Mouse (Mus musculus) neural tube, embryonic 11.5 days (tissue): ENCODE results near the gene AI413582. TPM values are rescaled to one million over a fixed set of nuclear protein-coding genes. Genes with fewer than 3 reads are reported as not detected.

ENCODE experiments used
- ATAC-seq: fragments of 200-750 bp; cut with Nextera tagmentation; 2 replicates; pipeline ENCODE4 v1.8.0; 2017; ENCODE audit warnings: moderate number of reproducible peaks, mild to moderate bottlenecking, moderate TSS enrichment, moderate library complexity; ENCODE audit not compliant: insufficient read depth, low FRiP score, low TSS enrichment
- DNase-seq: peaks from one replicate; pipeline ENCODE4 v3.0.0-alpha.2; 2015; ENCODE audit warnings: low spot score
- H3K27ac ChIP-seq: fragments of 300-500 bp; sonication (generic); 2 replicates; pipeline ENCODE4 v1.5.1; 2014; ENCODE audit warnings: low read depth, mild to moderate bottlenecking, low read length
- H3K27me3 ChIP-seq: fragments of 300-500 bp; sonication (generic); 2 replicates; pipeline ENCODE4 v1.6.1; 2014; ENCODE audit warnings: mild to moderate bottlenecking, low read length, mixed read lengths; ENCODE audit not compliant: control insufficient read depth, insufficient read depth
- H3K36me3 ChIP-seq: fragments of 300-500 bp; sonication (generic); 2 replicates; pipeline ENCODE4 v1.6.1; 2014; ENCODE audit warnings: mild to moderate bottlenecking, low read length, moderate library complexity, mixed read lengths; ENCODE audit not compliant: control insufficient read depth, insufficient read depth
- H3K4me1 ChIP-seq: fragments of 300-500 bp; sonication (generic); 2 replicates; pipeline ENCODE4 v1.6.1; 2014; ENCODE audit warnings: low read length, mixed read lengths; ENCODE audit not compliant: control insufficient read depth, insufficient read depth
- H3K4me2 ChIP-seq: fragments of 300-500 bp; sonication (generic); 2 replicates; pipeline ENCODE4 v1.6.1; 2014; ENCODE audit warnings: low read depth, mild to moderate bottlenecking, moderate library complexity
- H3K4me3 ChIP-seq: fragments of 300-500 bp; sonication (generic); 2 replicates; pipeline ENCODE4 v1.5.1; 2014; ENCODE audit warnings: low read depth, low read length
- H3K9ac ChIP-seq: fragments of 300-500 bp; sonication (generic); 2 replicates; pipeline ENCODE4 v1.6.1; 2014; ENCODE audit warnings: mild to moderate bottlenecking, low read length
- H3K9me3 ChIP-seq: fragments of 300-500 bp; sonication (generic); 2 replicates; pipeline ENCODE4 v1.6.1; 2016; ENCODE audit warnings: low read length; ENCODE audit not compliant: control insufficient read depth
- WGBS: fragments of 180-500 bp; shearing (Covaris S2); extraction: QIAGEN DNeasy Blood & Tissue Kit; methylation state at CpG from one replicate; pipeline ENCODE4 v1.1.7; 2014; 5-methylcytosine and 5-hydroxymethylcytosine counted together
- polyA plus RNA-seq: library from polyadenylated mRNA; unstranded; fragments of >200 nt; fragmentation: Nextera tagmentation; extraction: Ambion mirVana; gene quantifications from 2 replicates; pipeline ENCODE4 v1.2.1, GENCODE M21; 2014

Gene AI413582
- polyA plus RNA-seq, result 19.3 and 24.4 TPM in 2 replicates

DNA sequence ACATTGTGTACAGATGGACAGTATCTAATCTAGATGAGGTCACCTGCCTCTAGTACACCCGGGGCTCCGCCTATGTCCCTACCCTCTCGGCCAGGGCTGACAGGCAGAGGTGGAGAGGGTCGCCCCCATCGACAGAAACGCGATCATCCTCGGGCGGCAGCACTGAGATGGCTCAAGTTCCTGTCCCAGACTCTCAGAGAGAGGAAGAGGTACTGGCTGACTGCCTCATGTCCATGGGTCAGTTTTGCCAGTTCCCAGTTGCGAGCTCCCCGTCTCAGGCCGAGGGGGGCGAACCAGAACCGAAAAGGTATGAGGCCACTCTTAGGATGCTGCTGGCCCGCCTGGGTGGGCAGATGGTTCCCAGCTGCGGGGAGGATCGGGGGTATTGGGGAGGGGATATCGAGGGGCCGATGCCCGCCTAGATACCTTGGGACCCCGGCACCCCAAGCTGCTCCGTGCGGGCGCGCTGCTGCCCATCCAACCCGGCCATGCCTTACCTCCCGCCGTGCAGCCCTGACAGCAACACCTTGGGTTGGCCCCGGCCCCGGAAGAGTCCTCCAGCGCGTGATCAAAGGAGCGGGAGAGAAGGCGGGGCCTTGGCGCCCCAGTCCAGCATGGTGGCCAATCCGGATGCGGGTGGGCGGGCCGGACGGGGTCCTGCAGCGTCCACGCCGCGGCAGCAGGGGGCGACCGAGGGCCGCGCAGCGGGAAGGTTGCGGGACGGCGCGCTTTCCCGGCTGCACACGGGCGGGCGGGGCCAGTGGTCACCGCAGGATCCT, at the start of gene AI413582:
Gene AI413582 (minus strand): TSS at position 594 of the 779 bp plus-strand sequence.
- Histone ChIP-seq H3K4me2 (peak within 1 kb of the TSS; percentile 59), H3K9ac (peak within 1 kb of the TSS; percentile 69), H3K36me3 (0 out of 2 replicates have a peak, but pooled peaks cover 2% of the 10 kb centered on the region), H3K9me3 (no peaks in the 10 kb centered on the region), H3K27me3 (no peaks in the 10 kb centered on the region), H3K27ac (peak within 1 kb of the TSS; percentile 11; the same call in 1 of the 2 replicates), H3K4me1 (peaks cover 16% of the 10 kb centered on the region), H3K4me3 (peak within 1 kb of the TSS; percentile 40)
- ATAC-seq (peak; percentile 89), DNase-seq (peak; percentile 96)
- under 1% methylated on average over 58 of the region's 58 CpGs for WGBS

- Histone ChIP-seq H3K36me3 (no peaks in the 10 kb centered on the region), H3K27me3 (no peaks in the 10 kb centered on the region), H3K27ac (no peak overlapping the region), H3K9ac (no peak overlapping the region), H3K4me3 (no peak overlapping the region), H3K4me2 (no peak overlapping the region), H3K4me1 (no peaks in the 10 kb centered on the region; the same call in 1 of the 2 replicates), H3K9me3 (no peaks in the 10 kb centered on the region)
- ATAC-seq (no peak), DNase-seq (no peak)
- 81% methylated on average over 4 of the region's 4 CpGs for WGBS
Measured at GRCm38 (mm10) chr17:27613016-27613415, 47.5 kb upstream of the AI413582 start.

DNA sequence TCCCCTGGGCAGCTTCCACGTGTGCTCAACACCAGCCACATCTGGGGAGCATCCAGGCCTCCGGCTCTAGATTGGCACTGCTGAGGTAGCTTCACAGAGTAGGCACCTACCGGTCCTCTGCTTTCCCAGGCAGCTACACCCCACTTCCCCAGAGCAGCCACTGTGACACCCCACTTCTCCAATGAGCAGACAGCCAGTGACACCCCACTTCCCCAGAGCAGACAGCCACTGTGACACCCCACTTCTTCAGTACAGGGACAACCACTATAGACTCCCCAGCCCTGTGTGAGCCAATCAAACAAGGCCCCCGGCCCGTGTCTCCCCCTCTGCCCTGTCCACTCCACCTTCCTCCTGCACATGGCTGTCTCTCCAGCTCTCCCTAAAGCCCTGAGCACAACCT, 46.4 kb upstream of the AI413582 start:
- no peaks in the 10 kb centered on the region for H3K27me3 ChIP-seq
- no peak for ATAC-seq
- H3K27ac ChIP-seq, result no peak overlapping the region
- no peak overlapping the region for H3K4me3 ChIP-seq
- no peak overlapping the region; the same call in 1 of the 2 replicates for H3K9ac ChIP-seq
- no peak for DNase-seq
- H3K4me1 ChIP-seq, result no peaks in the 10 kb centered on the region; the same call in 1 of the 2 replicates
- H3K9me3 ChIP-seq, result no peaks in the 10 kb centered on the region
- H3K4me2 ChIP-seq, result no peak overlapping the region
- no peaks in the 10 kb centered on the region for H3K36me3 ChIP-seq
- WGBS, result 86% methylated on average over 5 of the region's 5 CpGs

DNA sequence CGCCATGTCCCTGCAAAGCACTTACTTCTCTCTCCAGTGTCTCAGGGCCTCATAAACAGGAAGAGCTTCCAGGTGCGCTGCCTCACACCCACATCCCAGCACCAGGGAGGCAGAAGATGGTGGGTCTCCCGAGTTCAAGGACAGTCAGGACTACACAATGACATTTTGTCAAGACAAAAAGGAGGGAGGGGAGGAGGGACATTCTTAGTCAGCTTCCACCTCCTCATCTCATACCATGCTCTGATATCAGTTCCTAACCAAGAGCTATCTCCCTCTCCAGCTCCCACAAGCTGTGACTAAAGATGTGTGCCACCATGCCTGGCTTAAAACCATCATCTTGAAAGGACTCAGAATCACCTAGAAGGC, 45.9 kb upstream of the AI413582 start:
- Histone ChIP-seq H3K9ac (no peak overlapping the region), H3K4me3 (no peak overlapping the region), H3K27me3 (no peaks in the 10 kb centered on the region), H3K27ac (no peak overlapping the region), H3K4me2 (no peak overlapping the region), H3K36me3 (no peaks in the 10 kb centered on the region), H3K4me1 (no peaks in the 10 kb centered on the region; the same call in 1 of the 2 replicates), H3K9me3 (no peaks in the 10 kb centered on the region)
- 69% methylated on average over 3 of the region's 3 CpGs for WGBS
- no peak for ATAC-seq
- DNase-seq, result no peak

DNA sequence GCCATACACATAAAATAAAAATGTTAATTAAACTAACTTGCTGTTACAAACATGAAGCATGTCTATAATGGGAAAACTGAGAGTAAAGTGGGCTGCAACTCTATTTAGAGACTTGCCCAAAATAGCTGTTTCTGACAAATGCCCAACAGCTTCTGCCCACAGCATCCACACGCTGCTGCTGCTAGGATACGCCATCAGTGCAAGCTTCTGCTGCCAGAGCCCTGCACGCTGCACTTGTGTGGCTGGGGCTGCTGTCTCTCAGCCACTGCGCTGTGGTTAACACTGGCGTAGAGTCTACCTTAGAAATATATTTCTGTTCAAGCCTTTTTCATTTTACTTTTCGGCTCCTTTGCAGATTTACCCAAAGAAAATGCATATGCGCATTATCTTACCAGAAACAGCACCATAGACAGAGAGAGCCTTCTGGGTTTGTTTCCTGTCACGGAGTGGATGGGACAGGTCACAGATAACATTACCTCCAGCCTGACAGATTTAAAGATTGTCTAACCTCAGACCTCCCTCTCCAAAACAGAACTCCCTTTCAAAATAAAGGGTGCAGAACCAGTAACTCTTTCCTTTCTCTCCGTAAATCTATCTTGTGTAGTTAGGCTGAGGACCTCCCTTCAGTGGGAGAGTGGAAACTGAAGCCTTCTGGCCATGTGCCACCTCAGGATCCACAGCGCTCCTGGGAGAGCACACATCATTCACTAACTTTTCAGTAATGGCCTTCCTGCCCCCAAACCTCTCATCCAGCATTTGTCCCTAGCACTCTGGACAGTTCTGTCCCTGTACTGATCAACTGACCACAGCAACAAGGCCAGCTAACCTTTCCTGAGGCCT, 45.3 kb upstream of the AI413582 start:
- no peak overlapping the region for H3K4me3 ChIP-seq
- H3K4me2 ChIP-seq, result no peak overlapping the region
- no peak overlapping the region for H3K9ac ChIP-seq
- H3K36me3 ChIP-seq, result no peaks in the 10 kb centered on the region
- no peak overlapping the region for H3K27ac ChIP-seq
- H3K9me3 ChIP-seq, result no peaks in the 10 kb centered on the region
- H3K27me3 ChIP-seq, result no peaks in the 10 kb centered on the region
- no peak for DNase-seq
- ATAC-seq, result no peak
- 85% methylated on average over 10 of the region's 10 CpGs for WGBS
- H3K4me1 ChIP-seq, result no peaks in the 10 kb centered on the region; the same call in 1 of the 2 replicates

- Histone ChIP-seq H3K4me1 (no peaks in the 10 kb centered on the region; the same call in 1 of the 2 replicates), H3K9ac (no peak overlapping the region), H3K4me2 (no peak overlapping the region), H3K27ac (no peak overlapping the region), H3K36me3 (no peaks in the 10 kb centered on the region), H3K4me3 (no peak overlapping the region), H3K9me3 (no peaks in the 10 kb centered on the region), H3K27me3 (no peaks in the 10 kb centered on the region)
- DNase-seq (no peak), ATAC-seq (no peak)
- WGBS, result 92% methylated on average over 7 of the region's 7 CpGs
Measured at GRCm38 (mm10) chr17:27609576-27609975, 44.0 kb upstream of the AI413582 start.

DNA sequence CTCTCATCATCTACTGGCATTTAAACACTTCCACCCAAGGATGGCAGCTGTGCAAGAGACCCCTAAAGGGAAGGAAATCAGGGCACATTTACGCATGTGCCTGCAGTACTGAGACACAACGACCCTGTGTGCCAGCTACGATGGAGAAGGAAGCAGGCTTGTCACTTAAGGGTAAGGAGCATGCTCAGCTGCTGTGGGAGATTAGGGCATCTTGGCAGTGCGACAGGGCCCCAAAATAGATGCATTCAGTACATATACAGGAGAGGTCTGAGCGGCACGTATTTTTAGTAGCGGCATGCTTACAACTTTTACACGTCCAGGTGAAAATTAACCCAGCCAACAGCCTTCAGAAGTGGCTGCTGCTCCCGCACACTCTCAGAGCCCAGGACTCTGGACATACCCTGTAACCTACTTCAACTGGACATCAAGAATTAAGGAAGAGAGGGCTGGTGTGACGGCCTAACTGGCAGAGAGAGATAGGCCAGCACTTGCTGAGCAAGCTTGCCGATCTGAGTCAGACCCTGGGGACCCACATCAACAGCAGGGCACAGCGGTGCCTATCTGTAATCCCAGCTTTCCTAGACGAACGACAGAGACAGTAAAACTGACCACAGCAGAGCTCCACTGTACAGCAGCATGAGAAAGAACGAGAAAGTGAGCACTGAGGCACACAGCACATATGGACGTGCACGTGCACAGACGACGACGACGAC, 38.1 kb upstream of the AI413582 start:
- Histone ChIP-seq H3K4me1 (peaks cover 18% of the 10 kb centered on the region), H3K4me2 (no peak overlapping the region), H3K27me3 (no peaks in the 10 kb centered on the region), H3K9ac (no peak overlapping the region), H3K9me3 (no peaks in the 10 kb centered on the region), H3K27ac (no peak overlapping the region), H3K36me3 (no peaks in the 10 kb centered on the region), H3K4me3 (no peak overlapping the region)
- ATAC-seq (no peak), DNase-seq (no peak)
- 87% methylated on average over 21 of the region's 21 CpGs for WGBS

GRCm38 (mm10) chr17:27603036-27603435, 37.5 kb upstream of the AI413582 start:
- Histone ChIP-seq H3K4me3 (no peak overlapping the region), H3K4me1 (peaks cover 18% of the 10 kb centered on the region), H3K27ac (no peak overlapping the region), H3K27me3 (no peaks in the 10 kb centered on the region), H3K9ac (no peak overlapping the region), H3K9me3 (no peaks in the 10 kb centered on the region), H3K36me3 (no peaks in the 10 kb centered on the region), H3K4me2 (no peak overlapping the region)
- ATAC-seq (no peak), DNase-seq (no peak)
- 94% methylated on average over 2 of the region's 2 CpGs for WGBS
